Mouse (Mus musculus) small intestine, adult 2 months (tissue): ENCODE data around the gene Olfr1357. TPM values are rescaled to one million over a fixed set of nuclear protein-coding genes. Genes with fewer than 3 reads are reported as not detected.

ENCODE experiments used
- H3K27ac ChIP-seq: fragments of 200-500 bp; 2 replicates; pipeline ENCODE4 v1.5.1; 2012; ENCODE audit warnings: low read depth, low read length, control low read depth, inconsistent platforms; ENCODE audit not compliant: insufficient read depth
- H3K27me3 ChIP-seq: fragments of 200-500 bp; 2 replicates; pipeline ENCODE4 v1.6.1; 2012; ENCODE audit warnings: mild to moderate bottlenecking, moderate library complexity, low read length, inconsistent platforms; ENCODE audit not compliant: control insufficient read depth, insufficient read depth
- H3K36me3 ChIP-seq: fragments of 200-500 bp; 2 replicates; pipeline ENCODE4 v1.6.1; 2012; ENCODE audit warnings: mild to moderate bottlenecking, low read length, control low read depth, inconsistent platforms; ENCODE audit not compliant: control insufficient read depth, insufficient read depth
- H3K4me1 ChIP-seq: fragments of 200-500 bp; 2 replicates; pipeline ENCODE4 v1.6.1; 2012; ENCODE audit warnings: low read length, inconsistent platforms, mixed read lengths; ENCODE audit not compliant: control insufficient read depth, insufficient read depth, insufficient read length
- H3K4me3 ChIP-seq: fragments of 200-500 bp; 2 replicates; pipeline ENCODE4 v1.5.1; 2012; ENCODE audit warnings: low read depth, mild to moderate bottlenecking, control low read depth, inconsistent platforms, low read length, moderate library complexity
- CTCF ChIP-seq: fragments of 200-500 bp; IDR thresholded peaks from 2 replicates; pipeline ENCODE4 v1.5.1; 2012; ENCODE audit warnings: low read depth, mild to moderate bottlenecking, control low read depth, inconsistent platforms, low read length, moderate library complexity, mixed read lengths; ENCODE audit not compliant: insufficient replicate concordance, insufficient read length; ENCODE audit errors: extremely low read depth
- POLR2A ChIP-seq: fragments of 200-500 bp; IDR thresholded peaks from 2 replicates; pipeline ENCODE4 v1.6.1; 2012; ENCODE audit warnings: low read depth, mild to moderate bottlenecking, control low read depth, inconsistent platforms, low read length, moderate library complexity
- WGBS: fragments of 180-500 bp; shearing (Covaris S2); methylation state at CpG from one replicate; pipeline ENCODE4 v1.1.7; 2018; 5-methylcytosine and 5-hydroxymethylcytosine counted together
- polyA plus RNA-seq: library from polyadenylated mRNA; depleted of rRNA; stranded (reverse); fragments of >200 nt; gene quantifications from 2 replicates; pipeline ENCODE4 v1.2.3, GENCODE M21; 2012

Gene Olfr1357
- polyA plus RNA-seq, 1 experiment, result not detected

DNA sequence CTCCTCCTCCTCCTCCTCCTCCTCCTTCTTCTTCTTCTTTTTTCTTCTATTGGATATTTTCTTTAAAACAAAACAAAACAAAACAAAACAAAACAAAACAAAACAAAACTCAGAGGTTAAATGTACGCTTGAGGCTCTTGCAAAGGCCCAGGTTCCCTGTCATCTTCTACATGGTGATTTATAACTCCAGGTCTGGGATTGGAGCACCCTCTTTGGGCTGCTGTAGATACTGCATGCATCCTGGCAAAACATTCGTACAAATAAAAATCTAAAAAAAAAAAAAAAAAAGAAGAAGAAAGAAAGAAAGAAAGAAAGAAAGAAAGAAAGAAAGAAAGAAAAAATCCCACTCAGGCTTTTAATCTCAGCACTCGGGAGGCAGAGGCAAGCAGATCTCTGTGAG, 12.8 kb downstream of the Olfr1357 start:
- Histone ChIP-seq H3K4me3 (no peak overlapping the region), H3K27me3 (no peaks in the 10 kb centered on the region), H3K36me3 (no peaks in the 10 kb centered on the region), H3K4me1 (no peaks in the 10 kb centered on the region), H3K27ac (no peak overlapping the region)
- 35% methylated on average over 3 of the region's 3 CpGs for WGBS
- TF ChIP-seq POLR2A, result no peak
- TF ChIP-seq CTCF, result no peak

DNA sequence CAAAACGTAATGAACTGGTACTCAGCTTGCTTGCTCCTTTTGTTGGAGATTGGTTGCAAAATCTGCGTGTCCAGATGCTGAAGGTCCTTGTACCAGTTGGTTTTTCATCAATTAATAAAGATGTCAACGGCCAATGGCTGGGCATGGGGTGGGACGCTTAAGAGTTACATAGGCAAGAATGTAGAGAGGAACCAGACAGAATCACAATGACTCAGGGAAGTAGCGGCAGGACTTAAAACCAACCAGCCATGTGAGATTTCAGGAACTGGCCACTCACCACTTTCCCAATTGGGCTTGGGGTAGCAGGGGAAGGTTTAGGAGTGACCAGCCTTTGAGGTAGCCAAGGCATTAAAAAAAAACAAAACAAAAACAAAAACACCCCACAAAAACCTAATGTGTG, 18.0 kb downstream of the Olfr1357 start:
- TF ChIP-seq POLR2A (no peak), CTCF (no peak)

DNA sequence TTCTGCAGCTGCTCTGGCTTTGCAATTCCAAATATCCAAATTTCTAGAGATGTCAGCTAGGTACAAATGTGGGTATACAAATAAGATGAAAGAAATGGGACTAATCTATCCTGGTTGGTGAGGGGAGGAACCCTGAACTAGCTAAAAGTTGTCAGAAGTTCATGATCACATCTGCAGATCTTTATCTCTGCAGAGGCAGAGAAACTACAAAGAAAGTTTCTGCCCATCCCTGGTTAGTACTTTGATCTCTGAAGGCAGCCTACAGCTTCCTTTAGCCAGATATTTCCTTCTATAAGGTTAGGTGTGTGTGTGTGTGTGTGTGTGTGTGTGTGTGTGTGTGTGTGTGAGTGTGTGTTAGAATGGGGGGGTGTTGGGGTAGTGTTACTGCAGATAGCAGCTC, 23.3 kb downstream of the Olfr1357 start:
- Histone ChIP-seq H3K27ac (peak overlapping the region; percentile 98), H3K36me3 (0 out of 2 replicates have a peak, but pooled peaks cover under 1% of the 10 kb centered on the region), H3K27me3 (no peaks in the 10 kb centered on the region), H3K4me1 (peaks cover 15% of the 10 kb centered on the region; the same call in 1 of the 2 replicates), H3K4me3 (no peak overlapping the region)
- TF ChIP-seq POLR2A (no peak), CTCF (no peak)

More for the DNA sequence above, 18.0 kb downstream of the Olfr1357 start:
- Histone ChIP-seq H3K27me3 (no peaks in the 10 kb centered on the region), H3K36me3 (no peaks in the 10 kb centered on the region), H3K27ac (no peak overlapping the region), H3K4me3 (no peak overlapping the region), H3K4me1 (peaks cover 9% of the 10 kb centered on the region; the same call in 1 of the 2 replicates)
- 79% methylated on average over 5 of the region's 5 CpGs for WGBS

GRCm38 (mm10) chr10:78594157-78594556, 23.7 kb downstream of the Olfr1357 start:
- WGBS, result 39% methylated on average over 6 of the region's 6 CpGs
- H3K27me3 ChIP-seq, result no peaks in the 10 kb centered on the region
- H3K27ac ChIP-seq, result peak overlapping the region; percentile 98
- no peak overlapping the region for H3K4me3 ChIP-seq
- H3K36me3 ChIP-seq, result peaks cover 3% of the 10 kb centered on the region; the same call in 1 of the 2 replicates
- H3K4me1 ChIP-seq, result peaks cover 13% of the 10 kb centered on the region; the same call in 1 of the 2 replicates
- TF ChIP-seq POLR2A, result no peak
- no peak for TF ChIP-seq CTCF

DNA sequence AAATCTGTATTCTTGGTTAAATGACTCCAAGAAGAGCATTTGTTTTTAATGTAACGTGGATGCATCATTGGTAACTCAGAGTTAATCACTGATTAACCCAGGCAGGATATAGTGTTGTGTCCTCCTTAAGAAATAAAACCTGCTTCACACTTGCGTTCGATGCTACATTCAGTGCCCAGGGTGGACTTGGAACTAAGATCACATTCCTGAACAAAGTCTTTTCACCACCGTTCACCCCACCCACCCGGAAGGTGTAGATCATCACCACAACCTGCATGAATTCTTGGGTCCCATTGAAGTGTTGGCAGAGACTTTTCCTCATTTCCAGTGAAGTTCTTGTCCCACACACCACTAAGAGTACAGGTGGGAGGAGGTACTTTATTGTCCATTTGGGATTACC, 24.1 kb downstream of the Olfr1357 start:
- peaks cover 13% of the 10 kb centered on the region; the same call in 1 of the 2 replicates for H3K4me1 ChIP-seq
- no peak for TF ChIP-seq CTCF
- no peak for TF ChIP-seq POLR2A
- no peaks in the 10 kb centered on the region for H3K27me3 ChIP-seq
- H3K36me3 ChIP-seq, result peaks cover 4% of the 10 kb centered on the region; the same call in 1 of the 2 replicates
- WGBS, result 35% methylated on average over 5 of the region's 5 CpGs
- no peak overlapping the region for H3K4me3 ChIP-seq
- peak overlapping the region; percentile 98 for H3K27ac ChIP-seq

- Histone ChIP-seq H3K4me3 (no peak overlapping the region), H3K27me3 (no peaks in the 10 kb centered on the region), H3K36me3 (peaks cover 4% of the 10 kb centered on the region), H3K4me1 (peaks cover 13% of the 10 kb centered on the region; the same call in 1 of the 2 replicates), H3K27ac (no peak overlapping the region)
- WGBS, result 76% methylated on average over 4 of the region's 4 CpGs
- TF ChIP-seq CTCF (no peak), POLR2A (no peak)
These were observed 25.0 kb downstream of the Olfr1357 start for GRCm38 (mm10) chr10:78592856-78593379.

DNA sequence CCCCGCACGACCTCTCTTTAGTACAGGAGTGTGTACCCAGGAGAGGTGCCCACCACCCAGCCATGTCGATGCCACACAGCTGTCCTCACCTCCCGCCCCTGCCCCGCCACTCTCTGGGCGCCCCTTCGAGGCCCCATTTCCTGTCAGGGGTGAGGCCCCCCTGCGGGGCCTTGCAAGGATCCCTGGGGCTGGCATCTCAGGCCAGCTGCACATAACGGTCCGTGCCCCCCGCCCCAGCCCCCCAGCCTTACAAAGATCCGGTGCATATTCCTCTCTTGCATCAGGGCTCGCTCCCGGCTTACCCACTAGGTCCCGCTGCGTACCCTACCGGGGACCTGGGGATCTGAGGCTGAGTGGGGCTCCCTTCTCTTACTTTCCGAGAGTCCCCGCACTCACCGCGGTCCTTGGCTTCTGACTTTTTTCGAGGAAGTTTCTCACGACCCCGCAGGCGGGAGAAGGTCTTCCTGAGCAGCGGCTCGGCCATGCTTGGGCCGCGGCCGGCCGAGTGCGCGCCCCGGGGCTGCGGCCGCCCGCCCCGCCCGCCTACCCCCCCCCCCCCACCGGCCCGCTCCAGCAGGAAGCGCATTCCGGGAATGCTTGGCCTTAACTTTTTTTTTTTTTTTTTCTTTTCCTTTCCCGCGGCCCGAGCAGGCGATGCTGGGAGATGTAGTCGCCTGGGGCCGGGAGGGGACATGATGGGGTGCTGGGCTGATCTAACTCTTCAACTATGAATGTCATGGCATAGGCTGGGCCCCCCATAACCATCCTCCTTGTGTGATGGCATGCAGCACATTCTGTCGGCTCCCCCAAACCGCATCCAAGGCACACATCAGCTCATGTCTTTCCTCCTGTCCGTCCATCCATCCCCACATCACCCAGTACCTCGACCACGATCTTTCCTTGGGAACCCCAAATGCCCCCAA, 26.2 kb downstream of the Olfr1357 start, which contains the start of gene Syde1:
TSS of gene Syde1 (minus strand) at position 559 of the 923 bp plus-strand sequence.
- TF ChIP-seq CTCF (no peak), POLR2A (no peak)
- H3K27me3 ChIP-seq, result no peaks in the 10 kb centered on the region
- H3K4me3 ChIP-seq, result peak within 1 kb of the TSS; percentile 78
- H3K36me3 ChIP-seq, result peaks cover 4% of the 10 kb centered on the region
- H3K27ac ChIP-seq, result peak within 1 kb of the TSS; percentile 50; the same call in 1 of the 2 replicates
- peaks cover 13% of the 10 kb centered on the region; the same call in 1 of the 2 replicates for H3K4me1 ChIP-seq
- 5% methylated on average over 54 of the region's 54 CpGs for WGBS
